Mouse (Mus musculus): ENCODE measurements around the gene Flnc. TPM values are rescaled to one million over a fixed set of nuclear protein-coding genes. Genes with fewer than 3 reads are reported as not detected.

The Flnc gene
- polyA plus RNA-seq, 1 experiment: 5.9 TPM

DNA sequence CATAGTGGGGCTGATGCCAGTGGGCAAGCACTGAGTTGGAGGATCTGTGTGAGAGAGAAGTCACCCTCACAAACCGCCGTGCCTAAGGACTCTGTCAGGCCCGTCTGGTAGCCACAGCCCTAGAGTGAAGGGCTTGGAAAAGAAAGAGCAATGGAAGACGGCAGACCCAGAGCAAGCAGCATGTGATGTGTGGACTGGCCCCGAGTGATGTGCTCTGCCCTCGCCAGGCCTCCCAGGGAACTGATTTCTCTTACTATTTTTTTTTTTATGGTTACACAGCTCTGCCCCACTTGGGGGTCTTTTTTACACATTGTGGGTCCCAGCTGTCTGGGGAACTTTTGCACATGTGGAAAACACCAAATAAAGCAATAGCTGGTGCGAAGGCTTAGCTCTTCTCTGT, 28.4 kb downstream of the Flnc start:
- no peaks in the 10 kb centered on the region for H3K27me3 ChIP-seq (ENCODE audit: control insufficient read depth, insufficient read depth, low read length)
- no peak overlapping the region for H3K27ac ChIP-seq (ENCODE audit: insufficient read depth, low read depth, low read length)
- TF ChIP-seq CTCF (IDR thresholded peaks at IDR 0.05; ENCODE audit: extremely low read depth, insufficient read length, insufficient replicate concordance, low read depth, low read length) (no peak), POLR2A (IDR thresholded peaks at IDR 0.05; ENCODE audit: low read depth, low read length) (no peak)
- WGBS: 57% methylated on average over 7 of the region's 7 CpGs
- H3K36me3 ChIP-seq (ENCODE audit: control insufficient read depth, insufficient read depth, low read length): no peaks in the 10 kb centered on the region
- H3K4me1 ChIP-seq (ENCODE audit: control insufficient read depth, insufficient read depth, insufficient read length, low read length): no peaks in the 10 kb centered on the region
- H3K4me3 ChIP-seq (ENCODE audit: low read depth, low read length): no peak overlapping the region

DNA sequence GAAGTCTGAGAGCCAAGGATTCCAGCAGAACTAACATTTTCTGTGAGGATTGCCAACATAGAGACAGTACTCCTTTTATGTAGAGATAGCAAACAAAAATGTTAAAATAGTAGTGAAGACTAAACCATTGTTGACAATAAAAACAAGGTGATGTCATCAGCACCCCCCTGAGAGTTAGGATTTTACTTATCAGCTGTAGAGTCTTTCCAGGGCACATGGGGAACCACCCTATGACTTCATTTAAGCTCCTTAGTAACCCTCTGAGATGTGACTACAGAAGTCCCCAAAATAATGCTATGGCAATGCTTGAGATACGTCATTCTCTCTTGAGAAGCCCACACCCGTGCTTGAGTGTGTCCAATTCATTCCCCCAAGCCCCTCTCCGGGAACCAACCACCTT, 30.3 kb downstream of the Flnc start:
- Histone ChIP-seq H3K4me1 (ENCODE audit: control insufficient read depth, insufficient read depth, insufficient read length, low read length) (no peaks in the 10 kb centered on the region), H3K27me3 (ENCODE audit: control insufficient read depth, insufficient read depth, low read length) (no peaks in the 10 kb centered on the region), H3K36me3 (ENCODE audit: control insufficient read depth, insufficient read depth, low read length) (no peaks in the 10 kb centered on the region), H3K27ac (ENCODE audit: insufficient read depth, low read depth, low read length) (no peak overlapping the region), H3K4me3 (ENCODE audit: low read depth, low read length) (no peak overlapping the region)
- no peak for TF ChIP-seq POLR2A (IDR thresholded peaks at IDR 0.05; ENCODE audit: low read depth, low read length)
- no peak for TF ChIP-seq CTCF (IDR thresholded peaks at IDR 0.05; ENCODE audit: extremely low read depth, insufficient read length, insufficient replicate concordance, low read depth, low read length)
- 72% methylated on average over 3 of the region's 3 CpGs for WGBS

DNA sequence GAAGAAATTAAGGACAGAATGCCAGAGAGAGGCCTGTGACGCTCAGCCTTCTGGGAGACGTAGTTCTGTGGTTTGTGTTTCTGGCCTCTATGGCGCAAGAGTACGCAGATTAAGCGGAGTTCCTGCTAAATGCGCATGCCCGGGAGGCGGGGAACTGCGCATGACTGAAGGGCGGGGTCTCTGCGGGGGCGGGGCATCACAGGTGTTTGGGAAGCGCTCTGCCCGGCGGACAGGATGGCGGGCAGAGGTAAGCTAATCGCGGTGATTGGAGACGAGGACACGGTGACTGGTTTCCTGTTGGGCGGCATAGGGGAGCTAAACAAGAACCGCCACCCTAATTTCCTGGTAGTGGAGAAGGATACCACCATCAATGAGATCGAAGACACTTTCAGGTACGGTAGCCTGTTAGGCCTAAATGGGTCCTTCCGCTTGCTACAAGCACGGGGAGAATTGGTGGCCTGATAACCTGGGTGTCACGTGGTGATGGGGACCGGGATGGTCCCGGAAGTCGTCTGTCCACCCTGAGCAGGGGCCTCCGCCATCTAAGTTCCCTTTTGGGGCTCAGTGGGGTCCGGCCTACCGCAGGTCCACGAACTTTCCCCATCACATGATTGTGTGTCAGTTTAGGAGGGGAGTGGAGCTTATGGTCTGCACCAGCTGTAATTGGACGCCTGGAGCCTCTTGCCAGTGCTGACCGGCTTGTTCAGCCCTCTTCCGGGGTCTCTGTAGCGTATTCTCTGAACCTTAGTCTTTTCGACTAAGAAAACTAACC, 34.7 kb downstream of the Flnc start, which contains the start of gene Atp6v1f:
TSS of gene Atp6v1f (plus strand) at position 136 of the 772 bp plus-strand sequence.
- Histone ChIP-seq H3K4me3 (ENCODE audit: low read depth, low read length) (peak within 1 kb of the TSS; percentile 67), H3K27me3 (ENCODE audit: control insufficient read depth, insufficient read depth, low read length) (no peaks in the 10 kb centered on the region), H3K4me1 (ENCODE audit: control insufficient read depth, insufficient read depth, insufficient read length, low read length) (peaks cover 4% of the 10 kb centered on the region; the same call in 1 of the 2 replicates), H3K36me3 (ENCODE audit: control insufficient read depth, insufficient read depth, low read length) (peaks cover 5% of the 10 kb centered on the region), H3K27ac (ENCODE audit: insufficient read depth, low read depth, low read length) (peak within 1 kb of the TSS; percentile 55)
- no peak for TF ChIP-seq CTCF (IDR thresholded peaks at IDR 0.05; ENCODE audit: extremely low read depth, insufficient read length, insufficient replicate concordance, low read depth, low read length)
- TF ChIP-seq POLR2A (IDR thresholded peaks at IDR 0.05; ENCODE audit: low read depth, low read length): peak; percentile 49; the same call in 1 of the 2 replicates
- under 1% methylated on average over 39 of the region's 39 CpGs for WGBS

DNA sequence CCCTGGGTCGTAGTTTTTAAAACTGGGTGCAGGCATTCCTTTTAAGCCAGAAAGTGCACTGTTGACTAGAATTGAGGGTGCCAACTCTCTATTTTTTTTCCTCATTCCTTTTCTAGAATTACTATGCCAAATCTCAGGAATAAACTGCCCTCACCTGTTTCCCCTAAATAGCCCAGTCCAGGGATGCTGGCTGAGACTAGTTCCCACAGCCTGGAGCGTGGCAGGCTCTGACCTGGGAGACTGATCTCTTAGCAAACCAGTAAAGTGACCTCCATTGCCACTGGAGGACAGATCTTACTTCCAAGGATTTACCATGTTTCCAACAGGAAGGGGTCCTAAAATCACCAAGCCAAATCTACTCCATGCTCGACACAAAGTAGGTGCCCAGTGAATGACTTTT, 35.8 kb downstream of the Flnc start:
- H3K36me3 ChIP-seq (ENCODE audit: control insufficient read depth, insufficient read depth, low read length): peaks cover 5% of the 10 kb centered on the region
- no peaks in the 10 kb centered on the region for H3K27me3 ChIP-seq (ENCODE audit: control insufficient read depth, insufficient read depth, low read length)
- no peak overlapping the region for H3K4me3 ChIP-seq (ENCODE audit: low read depth, low read length)
- no peak overlapping the region for H3K27ac ChIP-seq (ENCODE audit: insufficient read depth, low read depth, low read length)
- H3K4me1 ChIP-seq (ENCODE audit: control insufficient read depth, insufficient read depth, insufficient read length, low read length): peaks cover 9% of the 10 kb centered on the region
- WGBS: 66% methylated on average over 3 of the region's 3 CpGs
- no peak for TF ChIP-seq POLR2A (IDR thresholded peaks at IDR 0.05; ENCODE audit: low read depth, low read length)
- no peak for TF ChIP-seq CTCF (IDR thresholded peaks at IDR 0.05; ENCODE audit: extremely low read depth, insufficient read length, insufficient replicate concordance, low read depth, low read length)

DNA sequence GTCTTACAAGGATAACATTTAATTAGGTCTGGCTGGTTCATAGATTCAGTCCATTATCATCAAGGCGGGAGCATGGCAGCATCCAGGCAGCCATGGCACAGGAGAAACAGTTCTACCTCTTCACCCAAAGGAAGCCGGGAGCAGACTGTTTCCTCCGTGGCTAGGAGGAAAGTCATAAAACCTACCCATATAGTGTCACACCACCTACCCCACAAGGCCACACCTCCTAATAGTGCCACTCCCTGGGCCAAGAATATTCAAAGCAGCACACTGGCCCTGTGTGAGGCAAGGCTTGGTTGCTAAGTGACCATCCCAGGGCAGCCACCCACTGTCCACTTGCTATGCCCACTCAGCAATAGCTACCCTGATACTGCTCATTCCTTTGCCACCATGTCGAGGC, 38.1 kb downstream of the Flnc start, which contains the start of gene Atp6v1fnb:
TSS of gene Atp6v1fnb (plus strand) at position 301 of the 400 bp plus-strand sequence.
- H3K36me3 ChIP-seq (ENCODE audit: control insufficient read depth, insufficient read depth, low read length): peaks cover 5% of the 10 kb centered on the region
- H3K27ac ChIP-seq (ENCODE audit: insufficient read depth, low read depth, low read length): no peak within 1 kb of the TSS
- WGBS: 71% methylated on average over 4 of the region's 4 CpGs
- no peak for TF ChIP-seq POLR2A (IDR thresholded peaks at IDR 0.05; ENCODE audit: low read depth, low read length)
- TF ChIP-seq CTCF (IDR thresholded peaks at IDR 0.05; ENCODE audit: extremely low read depth, insufficient read length, insufficient replicate concordance, low read depth, low read length): no peak
- H3K4me1 ChIP-seq (ENCODE audit: control insufficient read depth, insufficient read depth, insufficient read length, low read length): peaks cover 13% of the 10 kb centered on the region
- H3K27me3 ChIP-seq (ENCODE audit: control insufficient read depth, insufficient read depth, low read length): no peaks in the 10 kb centered on the region
- H3K4me3 ChIP-seq (ENCODE audit: low read depth, low read length): no peak within 1 kb of the TSS

DNA sequence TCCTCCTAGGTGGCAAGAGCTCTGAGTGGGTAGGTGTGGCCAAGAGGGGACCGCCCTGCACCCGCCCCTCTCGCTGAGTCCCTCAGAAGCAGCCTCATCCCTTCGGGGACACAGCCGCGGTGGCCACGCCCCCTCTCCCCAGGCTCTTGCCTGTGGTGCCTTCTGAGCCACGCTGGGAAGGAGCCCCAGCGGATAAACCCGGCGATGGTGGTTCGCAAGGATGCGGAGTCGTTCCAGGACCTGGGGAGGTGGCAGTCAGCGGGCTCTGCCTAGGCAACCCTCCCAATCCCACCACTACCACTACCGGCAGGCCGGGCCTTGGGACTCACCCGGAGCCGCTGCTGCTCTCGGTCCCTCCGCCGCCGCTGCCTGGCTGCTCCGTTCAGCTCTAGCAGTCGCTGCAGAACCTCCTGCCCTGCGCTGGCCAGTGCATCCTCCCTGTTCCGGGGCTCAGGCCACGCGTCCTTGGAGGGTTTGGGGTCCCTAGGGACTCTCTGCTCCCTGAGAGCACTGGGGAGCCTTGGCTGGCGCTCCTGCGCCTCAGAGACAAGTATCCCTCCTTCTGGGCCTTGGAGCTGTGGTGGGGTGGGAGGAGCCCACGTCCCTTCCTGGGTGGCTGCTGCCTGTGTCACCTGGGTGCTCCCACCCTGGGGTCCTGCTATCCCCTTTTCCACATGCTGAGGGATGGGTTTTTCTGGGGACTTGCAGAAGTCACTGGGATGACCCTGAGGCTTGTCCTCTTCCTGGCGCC, 41.1 kb downstream of the Flnc start:
- WGBS: 6% methylated on average over 33 of the region's 33 CpGs
- Histone ChIP-seq H3K4me1 (ENCODE audit: control insufficient read depth, insufficient read depth, insufficient read length, low read length) (peaks cover 9% of the 10 kb centered on the region), H3K27ac (ENCODE audit: insufficient read depth, low read depth, low read length) (no peak overlapping the region), H3K4me3 (ENCODE audit: low read depth, low read length) (peak overlapping the region; percentile 65), H3K27me3 (ENCODE audit: control insufficient read depth, insufficient read depth, low read length) (no peaks in the 10 kb centered on the region), H3K36me3 (ENCODE audit: control insufficient read depth, insufficient read depth, low read length) (peaks cover 5% of the 10 kb centered on the region)
- TF ChIP-seq POLR2A (IDR thresholded peaks at IDR 0.05; ENCODE audit: low read depth, low read length): 0 out of 2 replicates have a peak, but pooled peaks have one; percentile 10
- no peak for TF ChIP-seq CTCF (IDR thresholded peaks at IDR 0.05; ENCODE audit: extremely low read depth, insufficient read length, insufficient replicate concordance, low read depth, low read length)

DNA sequence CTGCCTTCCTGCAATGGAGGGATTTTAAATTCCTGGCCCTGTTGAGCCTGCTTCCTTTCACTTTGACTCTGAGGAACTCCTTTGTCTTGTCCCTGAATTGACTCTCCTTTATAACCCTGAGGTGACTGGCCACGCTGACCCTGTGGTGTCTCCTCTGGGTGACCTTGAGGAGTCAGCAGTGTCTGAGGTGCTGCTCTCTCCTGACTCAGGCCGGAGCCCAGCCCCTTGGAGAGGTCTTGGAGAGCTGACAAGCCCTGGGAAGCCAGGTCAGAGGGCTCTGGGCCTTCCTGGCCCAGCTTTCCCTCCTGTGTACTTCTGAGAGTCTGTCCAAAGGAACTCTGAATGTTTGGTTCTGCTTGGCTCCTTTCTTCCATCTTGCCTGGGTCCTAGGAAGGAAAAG, 41.7 kb downstream of the Flnc start:
- peaks cover 8% of the 10 kb centered on the region for H3K4me1 ChIP-seq (ENCODE audit: control insufficient read depth, insufficient read depth, insufficient read length, low read length)
- H3K36me3 ChIP-seq (ENCODE audit: control insufficient read depth, insufficient read depth, low read length): peaks cover 5% of the 10 kb centered on the region
- H3K4me3 ChIP-seq (ENCODE audit: low read depth, low read length): no peak overlapping the region
- H3K27me3 ChIP-seq (ENCODE audit: control insufficient read depth, insufficient read depth, low read length): no peaks in the 10 kb centered on the region
- no peak overlapping the region for H3K27ac ChIP-seq (ENCODE audit: insufficient read depth, low read depth, low read length)
- no peak for TF ChIP-seq POLR2A (IDR thresholded peaks at IDR 0.05; ENCODE audit: low read depth, low read length)
- TF ChIP-seq CTCF (IDR thresholded peaks at IDR 0.05; ENCODE audit: extremely low read depth, insufficient read length, insufficient replicate concordance, low read depth, low read length): no peak
- 85% methylated on average over 2 of the region's 2 CpGs for WGBS

All from small intestine, adult 2 months (tissue).